Mouse (Mus musculus) adrenal gland, postnatal 25 days (tissue): ENCODE results near the gene Arpp19. TPM values are rescaled to one million over a fixed set of nuclear protein-coding genes. Genes with fewer than 3 reads are reported as not detected.

Experiments used
- DNase-seq: peaks from one replicate; pipeline ENCODE4 v3.0.0; 2021; ENCODE audit warnings: mixed read lengths
- total RNA-seq: library from RNA; stranded (reverse); gene quantifications from 2 replicates; pipeline ENCODE4 v1.2.3, GENCODE M21; 2021

The Arpp19 gene
- total RNA-seq, 1 experiment from 2014 or later, result 303 TPM

GRCm38 (mm10) chr9:75102131-75102530 is 64.7 kb downstream of the Arpp19 start:
- no peak for DNase-seq

Other genes starting within 250 kb of the Arpp19 start
- gene Onecut1, start 175.7 kb upstream of the Arpp19 start, total RNA-seq, result not detected in 2 replicates
- 110 and 125 TPM in 2 replicates for gene Fam214a, start 84.7 kb upstream of the Arpp19 start, total RNA-seq
- gene Myo5a, start 33.4 kb downstream of the Arpp19 start, total RNA-seq, result 43.7 and 59.3 TPM in 2 replicates
- gene Myo5c, start 194.4 kb downstream of the Arpp19 start, total RNA-seq, result 3.8 and 4.8 TPM in 2 replicates